In the genomic region with DNA sequence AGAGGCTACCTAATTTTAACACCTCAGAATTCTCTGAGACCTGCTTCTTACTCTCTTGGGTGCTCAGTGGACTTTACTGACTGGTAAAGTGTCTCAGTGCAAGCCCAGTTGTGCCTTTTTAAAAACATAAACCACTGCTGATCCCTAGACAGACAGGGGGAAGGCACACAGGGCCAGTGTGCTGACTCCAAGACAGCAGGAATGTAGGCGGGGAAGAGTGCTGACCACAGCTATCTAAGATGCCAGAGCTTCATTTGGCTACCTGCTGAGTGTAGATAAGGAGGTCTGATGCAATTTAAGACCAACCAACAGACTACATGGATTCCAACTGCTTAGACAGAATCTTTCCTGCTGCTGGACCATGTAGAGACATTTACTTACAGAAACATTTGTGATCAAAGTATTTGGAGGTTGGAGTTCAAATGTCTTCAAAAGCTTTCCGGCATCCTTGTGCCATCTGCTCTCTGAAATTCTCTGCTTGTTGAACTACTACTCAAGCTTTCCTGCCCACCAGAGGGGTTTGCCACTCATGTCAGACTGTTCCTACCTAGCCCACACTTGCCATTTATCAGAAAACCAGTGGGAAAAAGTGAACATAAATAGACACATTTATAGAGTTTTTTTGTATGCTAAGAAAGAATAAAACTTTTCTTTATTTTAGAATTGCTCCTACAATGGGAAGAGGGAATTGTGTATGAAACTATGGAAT, we compare ENCODE assay signal across 12 mouse cellular contexts. TPM values are rescaled to one million over a fixed set of nuclear protein-coding genes. Genes with fewer than 3 reads are reported as not detected.
DNase-seq lines count a peak whose midpoint lies in the region; ATAC-seq and TF ChIP-seq lines count a peak whose summit lies in the region.
"Had no signal": no experiment of that assay in that cellular context is flagged by ENCODE, and none has a peak within 500 bp of the region (broad histone marks: within the 10 kb centered on the region; RNA-seq: fewer than 3 reads in every experiment).

No protein-coding gene starts in this region.

- peak; percentile 83; the same call in 1 of the 2 replicates for ATAC-seq in lung, embryonic 14.5 days (ENCODE audit: insufficient read depth)
- ATAC-seq in liver, embryonic 13.5 days (ENCODE audit: low read depth) = peak; percentile 99
- ATAC-seq in stomach, embryonic 15.5 days (ENCODE audit: insufficient read depth, low FRiP score, low read depth) = peak; percentile 97
- no peak for ATAC-seq in hindbrain, postnatal 0 days

- DNase-seq in lung, embryonic 14.5 days = no peak
- DNase-seq in lung, postnatal 10 days = no peak
- peak; percentile 53 for DNase-seq in c-Kit-positive CD71-negative TER-119-negative erythroid progenitor cells, embryonic 14.5 days (ENCODE audit: low read depth)
- DNase-seq in liver, embryonic 13.5 days = peak; percentile 90
- DNase-seq in hindbrain, postnatal 0 days (ENCODE audit: low spot score) = no peak
- DNase-seq in layer of hippocampus, postnatal 25 days (ENCODE audit: extremely low spot score in 1 of 2, low spot score in 1 of 2) = no peak
- DNase-seq: adrenal gland, adult 8-10 months; cerebellum, adult 9-10 months; gastrocnemius, postnatal 14 days had no signal

- no peaks in the 10 kb centered on the region for H3K27me3 ChIP-seq in lung, embryonic 14.5 days (ENCODE audit: insufficient read depth, low read length)
- no peaks in the 10 kb centered on the region for H3K27me3 ChIP-seq in liver, embryonic 13.5 days
- H3K27me3 ChIP-seq in stomach, embryonic 15.5 days (replicated peaks) = no peaks in the 10 kb centered on the region
- no peaks in the 10 kb centered on the region for H3K27me3 ChIP-seq in hindbrain, postnatal 0 days (ENCODE audit: insufficient read depth, low read length)

- no peak overlapping the region for H3K9ac ChIP-seq in lung, embryonic 14.5 days
- H3K9ac ChIP-seq in liver, embryonic 13.5 days = peak overlapping the region; percentile 74
- no peak overlapping the region for H3K9ac ChIP-seq in stomach, embryonic 15.5 days
- H3K9ac ChIP-seq in hindbrain, postnatal 0 days (replicated peaks; ENCODE audit: low read length) = no peak overlapping the region
- H3K9ac ChIP-seq: hindbrain, embryonic 14.5 days had no signal

- H3K4me1 ChIP-seq in lung, embryonic 14.5 days (ENCODE audit: insufficient read depth) = no peaks in the 10 kb centered on the region
- H3K4me1 ChIP-seq in liver, embryonic 13.5 days (replicated peaks) = peaks cover 37% of the 10 kb centered on the region
- H3K4me1 ChIP-seq in stomach, embryonic 15.5 days = no peaks in the 10 kb centered on the region
- H3K4me1 ChIP-seq in hindbrain, postnatal 0 days (ENCODE audit: insufficient read depth, low read length) = no peaks in the 10 kb centered on the region

- no peak overlapping the region for H3K4me2 ChIP-seq in lung, embryonic 14.5 days
- peak overlapping the region; percentile 66 for H3K4me2 ChIP-seq in liver, embryonic 13.5 days
- H3K4me2 ChIP-seq in stomach, embryonic 15.5 days = no peak overlapping the region
- H3K4me2 ChIP-seq in hindbrain, postnatal 0 days (ENCODE audit: low read depth, low read length) = no peak overlapping the region
- H3K4me2 ChIP-seq: hindbrain, embryonic 14.5 days had no signal

- H3K4me3 ChIP-seq in lung, embryonic 14.5 days (ENCODE audit: low read depth, low read length) = no peak overlapping the region
- H3K4me3 ChIP-seq in liver, embryonic 13.5 days (replicated peaks) = 0 out of 2 replicates have a peak overlapping the region, but pooled peaks have one; percentile 17
- H3K4me3 ChIP-seq in stomach, embryonic 15.5 days (replicated peaks) = no peak overlapping the region
- no peak overlapping the region for H3K4me3 ChIP-seq in hindbrain, postnatal 0 days (ENCODE audit: low read length)
- H3K4me3 ChIP-seq: layer of hippocampus, adult 2 months had no signal

- no peak overlapping the region for H3K27ac ChIP-seq in lung, embryonic 14.5 days (ENCODE audit: low read depth)
- H3K27ac ChIP-seq in liver, embryonic 13.5 days = peak overlapping the region; percentile 96
- H3K27ac ChIP-seq in stomach, embryonic 15.5 days = no peak overlapping the region
- no peak overlapping the region for H3K27ac ChIP-seq in hindbrain, postnatal 0 days
- H3K27ac ChIP-seq: hindbrain, embryonic 14.5 days; layer of hippocampus, adult 2 months had no signal

- no peaks in the 10 kb centered on the region for H3K9me3 ChIP-seq in lung, embryonic 14.5 days (ENCODE audit: low read depth, low read length)
- H3K9me3 ChIP-seq in liver, embryonic 13.5 days (replicated peaks) = no peaks in the 10 kb centered on the region
- no peaks in the 10 kb centered on the region for H3K9me3 ChIP-seq in stomach, embryonic 15.5 days
- H3K9me3 ChIP-seq in hindbrain, postnatal 0 days (ENCODE audit: low read length) = no peaks in the 10 kb centered on the region

- no peak for TF ChIP-seq CTCF in lung, embryonic 14.5 days (IDR thresholded peaks at IDR 0.05; ENCODE audit: low read depth)
- TF ChIP-seq CTCF in hindbrain, postnatal 0 days (IDR thresholded peaks at IDR 0.05; ENCODE audit: low read depth) = no peak

- WGBS in lung, embryonic 14.5 days = 59% methylated on average over 2 of the region's 2 CpGs
- whole genome bisulfite sequencing in liver, embryonic 13.5 days (ENCODE audit: insufficient replicate concordance) = 14% methylated on average over 2 of the region's 2 CpGs
- 63% methylated on average over 2 of the region's 2 CpGs for WGBS in stomach, embryonic 15.5 days
- WGBS in hindbrain, postnatal 0 days = 76% methylated on average over 2 of the region's 2 CpGs

- peaks cover 67% of the 10 kb centered on the region for H3K36me3 ChIP-seq in lung, embryonic 14.5 days (ENCODE audit: insufficient read depth)
- peaks cover 25% of the 10 kb centered on the region for H3K36me3 ChIP-seq in liver, embryonic 13.5 days
- H3K36me3 ChIP-seq in stomach, embryonic 15.5 days = peaks cover 32% of the 10 kb centered on the region
- peaks cover 45% of the 10 kb centered on the region; the same call in 1 of the 2 replicates for H3K36me3 ChIP-seq in hindbrain, postnatal 0 days (ENCODE audit: insufficient read depth, low read length)

RNA-seq across cellular contexts. Expression of gene Usp40, which starts 46.7 kb away (rescaled TPM):
- polyA plus RNA-seq in lung, embryonic 14.5 days (2014; fragmentation: Nextera tagmentation; extraction: Ambion mirVana) = 35.6 and 36.7 TPM in 2 replicates
- 7.5 and 9.2 TPM in 2 replicates for polyA plus RNA-seq in liver, embryonic 13.5 days (2015; fragmentation: Nextera tagmentation; extraction: Ambion mirVana)
- polyA plus RNA-seq in stomach, embryonic 15.5 days (2015; fragmentation: Nextera tagmentation; extraction: Ambion mirVana) = 29.2 and 33.5 TPM in 2 replicates
- 12.0 and 18.2 TPM in 2 replicates for total RNA-seq in hindbrain, postnatal 0 days (2014; rRNA removed)
- polyA plus RNA-seq in hindbrain, postnatal 0 days (2015; fragmentation: Nextera tagmentation; extraction: Ambion mirVana) = 9.2 and 11.5 TPM in 2 replicates
- total RNA-seq in layer of hippocampus, postnatal 25 days (2021) = 10 to 100 TPM; 18.0 to 24.6 TPM

Comparison
In these comparisons a context has a peak if more than half of its experiments do, and no peak if none do; other contexts are left out.
1. DNase-seq: peak in c-Kit-positive CD71-negative TER-119-negative erythroid progenitor cells, embryonic 14.5 days (single experiment) and liver, embryonic 13.5 days (single experiment); none in lung, embryonic 14.5 days (single experiment), lung, postnatal 10 days (single experiment), hindbrain, postnatal 0 days (single experiment) and layer of hippocampus, postnatal 25 days (0 of 2).